Mouse (Mus musculus): ENCODE measurements around the gene Apela. TPM values are rescaled to one million over a fixed set of nuclear protein-coding genes. Genes with fewer than 3 reads are reported as not detected.

Apela gene
- not detected in 2 replicates for total RNA-seq (2017)

DNA sequence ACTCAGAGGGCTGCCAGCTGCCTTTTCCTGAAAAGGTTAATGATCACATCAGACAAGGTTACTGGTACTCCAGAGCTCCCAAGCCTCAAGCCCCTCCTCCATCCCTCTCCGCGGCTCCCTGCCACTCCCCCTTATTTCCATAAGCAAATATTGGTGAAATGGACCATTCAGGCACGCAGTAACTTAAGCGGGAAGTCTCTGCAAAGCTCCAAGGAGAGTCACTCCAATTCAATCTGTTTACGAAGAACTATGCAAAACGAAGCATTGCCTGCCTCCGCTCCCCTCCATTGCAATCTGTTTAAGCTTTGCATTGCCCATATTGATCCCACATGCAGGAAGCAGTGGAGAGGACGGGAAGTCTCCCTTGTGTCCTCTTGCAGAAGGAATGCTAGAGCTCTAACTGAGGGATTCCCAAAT is at the start of gene Apela:
TSS of gene Apela (minus strand) at position 220 of the 417 bp plus-strand sequence.
- ATAC-seq (replicated peaks in 1 of 2; ENCODE audit: insufficient read depth in 1 of 2, low FRiP score in 2 of 2, low TSS enrichment in 1 of 2, low read depth in 1 of 2, poor library complexity in 2 of 2, severe bottlenecking in 2 of 2), result no peak

DNA sequence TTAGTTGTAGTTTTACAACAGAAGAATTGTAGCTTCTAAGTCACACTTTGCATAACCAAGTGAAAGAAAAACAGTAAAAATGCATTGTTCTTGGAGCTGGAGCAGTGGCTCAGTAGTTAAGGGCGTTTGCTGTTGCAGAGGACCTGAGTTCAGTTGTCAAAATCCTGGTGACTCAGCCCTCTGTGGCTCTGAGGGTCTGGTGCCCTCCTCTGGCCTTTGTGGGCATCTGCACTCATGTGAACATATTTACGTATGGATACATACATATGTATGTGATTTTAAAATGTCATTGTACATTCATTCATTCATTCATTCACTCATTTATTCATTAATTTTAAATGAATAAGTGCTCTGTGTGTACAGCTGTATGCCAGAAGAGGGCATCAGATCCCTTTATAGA is 48.5 kb upstream of the Apela start:
- ATAC-seq (replicated peaks in 1 of 2; ENCODE audit: insufficient read depth in 1 of 2, low FRiP score in 2 of 2, low TSS enrichment in 1 of 2, low read depth in 1 of 2, poor library complexity in 2 of 2, severe bottlenecking in 2 of 2), result no peak

DNA sequence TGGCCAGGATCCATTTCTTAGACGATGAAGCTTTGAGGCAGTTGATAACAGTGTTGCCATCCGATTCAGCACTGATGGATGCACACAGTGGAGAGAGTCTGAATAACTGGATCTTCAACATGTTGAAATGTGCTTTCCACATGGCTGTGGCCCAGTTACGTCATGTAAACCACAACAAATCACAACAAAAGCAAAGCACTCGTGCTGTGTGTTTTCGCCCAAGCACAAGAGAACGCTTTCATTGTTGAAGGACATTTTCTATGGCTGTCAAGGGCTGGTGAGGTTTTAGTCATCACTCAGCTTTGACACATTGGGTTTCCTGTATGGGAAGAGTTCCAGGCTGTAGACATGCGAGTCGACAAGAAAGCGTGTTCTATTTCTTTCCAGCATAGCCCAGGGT is 43.6 kb upstream of the Apela start:
- peak in 1 of 2 experiments; percentile 38; a peak in 2 of 4 replicates for ATAC-seq (replicated peaks in 1 of 2; ENCODE audit: insufficient read depth in 1 of 2, low FRiP score in 2 of 2, low TSS enrichment in 1 of 2, low read depth in 1 of 2, poor library complexity in 2 of 2, severe bottlenecking in 2 of 2)

DNA sequence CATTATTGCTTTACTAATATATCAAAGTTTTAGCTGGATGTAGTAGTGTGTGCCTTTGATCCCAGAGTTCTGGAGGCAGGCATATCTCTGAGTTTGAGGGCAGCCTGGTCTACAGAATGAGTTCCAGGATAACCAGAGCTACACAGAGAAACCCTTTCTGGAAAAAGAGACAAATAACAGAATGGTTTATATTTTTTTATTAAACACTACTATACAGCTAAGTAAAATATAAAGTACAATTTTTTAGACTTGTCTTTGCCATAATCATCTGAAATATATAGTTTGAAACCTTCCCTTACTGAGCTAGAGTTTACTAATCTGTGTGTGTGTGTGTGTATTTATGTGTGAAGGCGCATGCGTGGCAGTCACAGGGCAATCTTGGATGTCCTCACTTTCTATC is 37.6 kb upstream of the Apela start, which contains the start of gene Gm10663:
TSS of gene Gm10663 (plus strand) at position 301 of the 400 bp plus-strand sequence.
- ATAC-seq (replicated peaks in 1 of 2; ENCODE audit: insufficient read depth in 1 of 2, low FRiP score in 2 of 2, low TSS enrichment in 1 of 2, low read depth in 1 of 2, poor library complexity in 2 of 2, severe bottlenecking in 2 of 2), result no peak

DNA sequence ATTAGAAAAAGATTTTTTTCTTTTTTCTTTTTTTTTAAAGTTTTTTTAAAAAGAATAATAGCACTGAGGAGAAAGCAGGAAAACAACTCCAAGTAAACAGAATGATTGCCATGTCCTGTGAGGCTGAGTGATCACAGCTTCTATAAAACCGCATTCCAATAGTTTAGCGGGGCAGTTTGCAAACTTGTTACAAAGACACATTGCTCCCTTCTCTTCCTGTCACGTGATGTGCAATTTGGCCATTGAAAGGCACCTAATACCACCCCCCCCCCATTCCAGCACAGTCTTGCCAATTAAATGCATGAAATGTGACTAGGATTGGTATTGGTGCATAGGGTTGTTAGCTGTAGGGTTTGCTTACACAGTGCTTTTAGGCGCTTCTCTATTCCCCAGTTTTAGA is 33.9 kb upstream of the Apela start:
- no peak for ATAC-seq (replicated peaks in 1 of 2; ENCODE audit: insufficient read depth in 1 of 2, low FRiP score in 2 of 2, low TSS enrichment in 1 of 2, low read depth in 1 of 2, poor library complexity in 2 of 2, severe bottlenecking in 2 of 2)

DNA sequence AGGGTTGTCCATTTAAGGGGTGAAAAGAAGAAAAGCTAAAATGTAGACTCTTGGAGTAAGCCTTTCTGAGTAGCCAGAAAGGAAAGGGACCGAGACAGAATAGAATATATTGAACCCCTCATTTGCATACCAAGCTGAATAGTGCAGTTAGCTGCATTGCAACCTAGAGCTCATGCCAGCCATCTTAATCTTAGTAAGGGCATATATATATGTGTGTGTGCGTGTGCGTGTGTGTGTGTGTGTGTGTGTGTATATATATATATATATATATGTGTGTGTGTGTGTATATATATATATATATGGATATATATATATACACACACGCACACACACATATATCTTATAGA is 31.3 kb upstream of the Apela start:
- ATAC-seq (replicated peaks in 1 of 2; ENCODE audit: insufficient read depth in 1 of 2, low FRiP score in 2 of 2, low TSS enrichment in 1 of 2, low read depth in 1 of 2, poor library complexity in 2 of 2, severe bottlenecking in 2 of 2), result no peak

DNA sequence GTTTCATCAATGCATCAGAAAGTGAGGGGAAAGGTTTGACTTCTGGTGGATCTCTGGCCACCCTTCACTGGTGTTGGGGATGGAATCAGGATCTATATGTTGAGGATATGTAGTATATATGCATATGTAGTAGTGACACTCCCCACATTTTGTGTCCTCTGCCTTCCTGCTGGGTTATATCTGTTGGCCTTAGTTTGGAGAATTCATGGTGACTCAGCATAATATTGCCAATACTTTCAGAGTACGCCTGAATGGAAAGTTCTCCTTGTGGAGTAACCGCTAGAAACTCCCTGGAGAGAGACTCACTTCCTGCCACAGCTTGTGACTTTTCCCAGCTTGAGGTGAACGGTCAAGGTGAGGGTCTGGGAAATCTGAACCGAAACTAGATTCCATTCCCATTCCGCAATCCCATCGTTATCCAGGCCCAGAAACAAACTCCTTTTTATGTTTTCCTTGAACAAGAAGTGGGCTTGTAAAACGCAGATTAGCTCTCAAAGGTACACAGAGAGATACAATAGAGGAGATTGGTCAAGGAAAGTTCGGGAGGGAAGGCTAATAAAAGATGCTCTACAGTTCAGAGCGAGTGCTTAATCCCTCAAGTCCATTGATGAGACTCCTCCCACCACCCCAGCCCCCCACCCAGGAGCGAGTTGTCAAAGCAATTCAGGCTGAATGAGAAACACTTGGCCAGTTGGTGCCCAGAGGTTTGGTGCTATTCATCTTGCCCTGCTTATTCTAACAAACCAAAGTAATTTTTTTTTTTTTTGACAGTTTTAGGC is 30.7 kb upstream of the Apela start:
- no peak for ATAC-seq (replicated peaks in 1 of 2; ENCODE audit: insufficient read depth in 1 of 2, low FRiP score in 2 of 2, low TSS enrichment in 1 of 2, low read depth in 1 of 2, poor library complexity in 2 of 2, severe bottlenecking in 2 of 2)

DNA sequence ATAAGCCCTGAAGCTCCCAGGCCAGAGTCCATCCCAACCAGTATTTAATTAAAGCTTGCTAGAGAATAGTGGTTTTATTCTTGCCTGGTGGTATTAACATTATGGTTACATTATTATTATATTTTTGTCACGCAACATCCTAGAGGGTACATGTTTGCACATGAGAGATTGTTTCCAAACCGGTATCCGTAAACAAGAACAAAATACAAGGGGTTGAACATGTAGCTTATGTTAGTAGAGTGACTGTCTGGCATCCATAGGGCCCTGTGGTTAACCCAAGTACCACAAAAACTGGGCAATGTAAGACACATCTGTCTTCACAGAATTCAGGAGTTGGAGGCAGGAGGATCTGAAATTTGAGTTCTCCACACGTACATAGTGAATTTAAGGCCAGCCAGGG is 29.9 kb upstream of the Apela start:
- ATAC-seq (replicated peaks in 1 of 2; ENCODE audit: insufficient read depth in 1 of 2, low FRiP score in 2 of 2, low TSS enrichment in 1 of 2, low read depth in 1 of 2, poor library complexity in 2 of 2, severe bottlenecking in 2 of 2), result no peak

DNA sequence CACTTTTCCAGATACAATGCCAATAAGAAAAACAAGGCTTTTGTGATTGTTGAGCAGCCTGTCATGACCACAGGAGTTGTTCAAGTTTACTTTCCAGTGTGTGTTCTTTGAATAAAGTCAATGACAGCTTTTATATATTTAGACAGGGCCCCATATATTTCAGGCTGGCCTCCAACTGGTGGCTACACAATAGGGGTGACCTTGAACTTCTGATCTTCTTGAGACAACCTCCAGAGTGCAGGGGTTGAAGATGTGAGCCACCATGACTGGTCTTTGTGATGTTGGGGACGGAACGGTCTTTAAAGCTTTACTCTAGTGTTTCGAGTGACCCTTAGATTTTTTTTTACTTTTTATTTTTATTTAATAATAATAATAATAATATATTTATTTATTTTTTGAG is 28.5 kb upstream of the Apela start:
- no peak for ATAC-seq (replicated peaks in 1 of 2; ENCODE audit: insufficient read depth in 1 of 2, low FRiP score in 2 of 2, low TSS enrichment in 1 of 2, low read depth in 1 of 2, poor library complexity in 2 of 2, severe bottlenecking in 2 of 2)

DNA sequence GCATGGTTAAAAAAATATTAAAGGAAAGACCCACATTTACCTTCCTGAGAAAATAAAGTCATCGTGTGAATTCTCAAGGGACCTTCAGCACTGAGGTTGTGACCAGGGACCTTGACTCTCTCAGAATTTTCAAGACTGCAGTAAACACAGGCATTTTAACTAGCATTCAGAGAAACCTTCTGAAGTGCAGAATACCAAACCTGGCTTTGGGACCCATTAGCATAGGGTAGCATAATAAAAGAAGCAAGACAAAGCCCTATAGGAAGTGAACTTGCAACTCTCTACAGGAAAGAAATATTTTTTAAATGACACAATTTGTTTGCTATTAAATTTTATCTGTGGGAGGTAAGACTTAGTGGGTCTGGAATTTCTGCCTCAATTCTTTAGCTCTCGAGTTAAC is 26.9 kb upstream of the Apela start:
- no peak for ATAC-seq (replicated peaks in 1 of 2; ENCODE audit: insufficient read depth in 1 of 2, low FRiP score in 2 of 2, low TSS enrichment in 1 of 2, low read depth in 1 of 2, poor library complexity in 2 of 2, severe bottlenecking in 2 of 2)

DNA sequence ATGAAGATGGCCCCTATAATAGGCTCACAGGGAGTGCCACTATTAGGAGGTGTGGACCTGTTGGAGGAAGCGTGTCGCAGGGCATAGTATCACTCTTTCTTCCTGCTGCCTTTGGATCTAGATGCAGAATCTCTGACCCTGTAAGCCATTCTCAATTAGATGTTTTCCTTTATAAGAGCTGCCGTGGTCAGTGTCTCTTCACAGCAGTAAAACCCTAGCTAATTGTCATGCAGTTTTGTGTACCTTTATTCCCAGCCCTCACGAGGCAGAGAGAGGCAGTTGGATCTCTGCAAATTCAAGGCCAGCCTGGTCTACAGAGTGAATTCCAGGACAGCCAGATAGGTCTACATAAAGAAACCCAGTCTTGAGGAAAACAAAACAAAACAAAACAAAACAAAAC is 25.1 kb upstream of the Apela start:
- no peak for ATAC-seq (replicated peaks in 1 of 2; ENCODE audit: insufficient read depth in 1 of 2, low FRiP score in 2 of 2, low TSS enrichment in 1 of 2, low read depth in 1 of 2, poor library complexity in 2 of 2, severe bottlenecking in 2 of 2)

DNA sequence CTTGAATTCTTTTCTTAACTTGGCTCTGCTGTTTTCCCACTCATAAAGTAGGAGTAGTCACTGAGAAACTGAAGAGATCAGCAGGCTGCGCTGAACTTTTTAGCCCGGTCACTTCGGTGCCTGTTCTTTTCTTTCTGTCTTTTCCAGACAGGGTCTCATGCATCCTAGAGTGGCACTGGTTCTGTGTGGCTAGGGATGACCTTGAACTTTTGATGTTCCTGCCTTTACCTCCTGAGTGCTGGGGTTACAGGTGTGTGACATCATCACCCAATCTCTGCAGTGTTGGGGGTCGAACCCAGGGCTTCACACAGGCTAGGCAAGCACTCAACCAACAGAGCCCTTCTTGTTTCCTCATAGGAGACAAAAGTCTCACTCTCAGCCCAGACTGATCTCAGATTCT is 19.6 kb upstream of the Apela start:
- no peak for ATAC-seq (replicated peaks in 1 of 2; ENCODE audit: insufficient read depth in 1 of 2, low FRiP score in 2 of 2, low TSS enrichment in 1 of 2, low read depth in 1 of 2, poor library complexity in 2 of 2, severe bottlenecking in 2 of 2)

DNA sequence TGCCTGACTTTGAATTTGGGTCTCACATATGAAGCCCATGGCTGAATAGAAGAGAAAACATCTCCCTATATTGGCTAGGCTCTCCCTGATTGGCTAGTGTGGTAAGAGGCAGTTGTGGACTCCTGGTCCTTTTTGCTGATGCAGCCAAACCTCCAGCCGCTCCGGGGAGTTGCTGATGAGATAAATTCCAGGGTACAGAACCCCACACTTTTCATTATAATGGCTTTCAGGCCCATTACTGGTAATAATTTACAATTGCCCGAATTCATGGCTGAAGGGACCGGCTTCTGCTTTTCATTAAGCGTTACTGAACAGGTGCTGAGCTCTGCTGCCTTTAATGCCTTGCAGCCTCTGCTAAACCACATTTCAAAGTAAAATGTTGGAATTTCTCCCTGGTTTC is 16.8 kb upstream of the Apela start:
- no peak for ATAC-seq (replicated peaks in 1 of 2; ENCODE audit: insufficient read depth in 1 of 2, low FRiP score in 2 of 2, low TSS enrichment in 1 of 2, low read depth in 1 of 2, poor library complexity in 2 of 2, severe bottlenecking in 2 of 2)

DNA sequence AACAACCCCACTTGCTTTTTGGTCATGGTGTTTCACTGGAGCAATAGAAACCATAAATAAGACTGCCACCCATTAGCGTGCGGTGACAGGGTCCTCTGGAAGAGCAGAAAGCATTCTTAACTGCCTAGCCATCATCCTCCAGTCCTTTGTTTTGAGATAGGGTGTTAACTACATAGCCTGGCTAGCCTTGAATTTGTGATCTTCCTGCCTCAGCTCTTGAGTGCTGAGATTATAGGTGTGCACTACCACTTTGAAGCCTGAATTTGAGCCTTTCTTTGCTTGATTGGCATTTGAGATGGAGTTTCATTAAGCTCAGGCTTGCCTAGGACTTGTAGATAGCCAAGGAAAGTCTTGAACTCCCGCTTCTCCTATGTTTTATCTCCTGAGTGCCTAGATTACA is 16.4 kb upstream of the Apela start:
- no peak for ATAC-seq (replicated peaks in 1 of 2; ENCODE audit: insufficient read depth in 1 of 2, low FRiP score in 2 of 2, low TSS enrichment in 1 of 2, low read depth in 1 of 2, poor library complexity in 2 of 2, severe bottlenecking in 2 of 2)

DNA sequence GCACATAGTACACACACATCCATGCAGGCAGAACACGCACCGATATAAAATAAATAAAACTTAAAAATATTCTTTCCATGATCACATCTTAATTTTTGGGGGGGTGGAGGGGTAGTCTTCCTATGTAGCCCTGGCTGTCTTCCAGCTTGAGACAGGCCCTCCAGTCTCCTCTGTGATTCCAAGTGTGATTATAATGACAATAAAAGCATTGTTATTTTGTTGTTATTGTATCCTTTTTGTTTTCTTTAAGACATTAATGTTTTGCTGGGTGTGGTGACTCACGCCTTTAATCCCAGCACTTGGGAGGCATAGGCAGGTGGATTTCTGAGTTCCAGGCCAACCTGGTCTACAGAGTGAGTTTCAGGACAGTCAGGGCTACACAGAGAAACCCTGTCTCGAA is 10.7 kb upstream of the Apela start:
- no peak for ATAC-seq (replicated peaks in 1 of 2; ENCODE audit: insufficient read depth in 1 of 2, low FRiP score in 2 of 2, low TSS enrichment in 1 of 2, low read depth in 1 of 2, poor library complexity in 2 of 2, severe bottlenecking in 2 of 2)

DNA sequence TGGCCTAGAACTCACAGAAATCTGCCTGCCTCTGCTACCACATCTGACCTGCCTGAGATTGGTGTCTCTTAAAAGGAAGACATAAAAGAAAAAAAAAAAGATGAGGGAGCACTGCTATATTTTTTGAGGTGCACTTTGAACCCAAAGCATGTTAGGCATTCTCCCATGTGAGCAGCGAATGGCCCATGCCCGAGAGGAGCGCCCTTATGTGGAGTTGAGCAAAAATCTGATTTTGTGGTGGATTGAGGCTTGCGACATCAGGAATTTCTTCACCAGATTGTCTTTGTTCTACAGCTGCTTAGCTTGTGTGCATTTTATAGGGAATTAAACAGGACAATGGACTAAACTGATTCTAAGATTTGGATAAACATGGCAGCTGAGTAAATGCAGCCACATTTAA is 10.1 kb upstream of the Apela start:
- ATAC-seq (replicated peaks in 1 of 2; ENCODE audit: insufficient read depth in 1 of 2, low FRiP score in 2 of 2, low TSS enrichment in 1 of 2, low read depth in 1 of 2, poor library complexity in 2 of 2, severe bottlenecking in 2 of 2), result no peak

DNA sequence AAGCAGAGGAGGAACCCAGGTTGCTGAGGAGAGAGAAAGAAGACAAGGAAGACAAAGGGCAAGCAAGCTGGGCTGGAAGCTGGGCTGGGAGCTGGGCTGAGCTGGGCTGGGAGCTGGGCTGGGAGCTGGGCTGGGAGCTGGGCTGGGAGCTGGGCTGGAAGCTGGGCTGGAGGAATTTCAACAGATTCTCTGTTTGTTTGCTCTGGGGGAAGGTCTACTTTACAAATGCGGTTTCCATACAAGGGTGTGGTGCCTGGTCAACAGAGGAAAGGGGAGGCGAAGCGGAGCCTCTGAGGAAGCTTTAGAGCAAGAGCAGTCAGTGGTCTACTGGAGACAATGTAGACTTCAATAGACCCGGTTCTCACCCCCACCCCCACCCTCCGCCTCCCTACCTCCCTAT is 9.4 kb upstream of the Apela start:
- no peak for ATAC-seq (replicated peaks in 1 of 2; ENCODE audit: insufficient read depth in 1 of 2, low FRiP score in 2 of 2, low TSS enrichment in 1 of 2, low read depth in 1 of 2, poor library complexity in 2 of 2, severe bottlenecking in 2 of 2)

DNA sequence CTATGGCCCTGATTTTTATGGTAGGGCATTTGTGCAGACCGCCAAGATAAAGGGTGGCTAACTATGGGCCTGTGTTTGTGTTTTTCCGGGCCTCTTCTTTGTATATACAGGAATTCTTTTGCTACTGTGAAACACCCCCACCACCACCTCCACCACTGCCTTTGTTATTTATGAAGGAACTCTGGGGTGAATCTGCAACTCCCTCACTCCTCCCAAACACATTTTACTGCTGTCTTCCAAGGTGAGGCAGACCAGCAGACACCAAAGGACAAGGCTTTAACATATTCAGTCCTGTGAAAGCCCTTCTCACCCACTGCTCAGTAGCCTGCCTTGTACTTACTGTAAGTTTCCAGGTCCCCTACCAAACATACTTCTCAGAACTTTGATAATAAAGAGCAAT is 3.0 kb downstream of the Apela start:
- ATAC-seq (replicated peaks in 1 of 2; ENCODE audit: insufficient read depth in 1 of 2, low FRiP score in 2 of 2, low TSS enrichment in 1 of 2, low read depth in 1 of 2, poor library complexity in 2 of 2, severe bottlenecking in 2 of 2), result no peak

DNA sequence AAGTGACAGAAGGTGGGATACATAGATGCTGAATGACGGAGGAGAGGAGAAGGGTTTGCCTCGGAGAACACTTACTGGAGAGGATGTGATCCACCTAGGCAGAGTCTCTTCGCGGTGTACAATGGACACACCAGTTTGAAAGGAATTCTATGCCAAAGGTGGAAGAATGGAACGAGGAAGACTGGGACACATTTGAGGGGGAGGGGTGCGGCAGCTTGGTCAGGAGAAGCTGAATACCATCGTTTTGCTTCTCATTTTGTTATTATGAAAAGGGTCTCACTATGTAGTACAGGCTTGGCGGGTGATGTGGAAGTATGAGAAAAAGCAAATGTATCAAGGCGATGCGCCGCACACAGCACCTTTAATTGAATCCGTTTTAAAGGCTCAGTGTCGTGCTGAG is 4.1 kb downstream of the Apela start:
- ATAC-seq (replicated peaks in 1 of 2; ENCODE audit: insufficient read depth in 1 of 2, low FRiP score in 2 of 2, low TSS enrichment in 1 of 2, low read depth in 1 of 2, poor library complexity in 2 of 2, severe bottlenecking in 2 of 2), result no peak
